Mouse (Mus musculus) embryo, embryonic 11 days (tissue): Measurements from ENCODE around the gene Cntd1.

Experiments used
- DNase-seq: peaks from one replicate; pipeline ENCODE4 v3.0.0-alpha.2; 2015

The Cntd1 gene

GRCm38 (mm10) chr11:101334516-101334915, 55.7 kb downstream of the Cntd1 start:
- DNase-seq: peak; percentile 78

GRCm38 (mm10) chr11:101335685-101336084, 56.9 kb downstream of the Cntd1 start:
- no peak for DNase-seq

GRCm38 (mm10) chr11:101338123-101338760, 59.4 kb downstream of the Cntd1 start:
- DNase-seq: peak; percentile 87
